ENCODE assay signal across 14 mouse cellular contexts in genomic region chr2:164679906-164680305, GRCm38 (mm10). TPM values are rescaled to one million over a fixed set of nuclear protein-coding genes. Genes with fewer than 3 reads are reported as not detected.
DNase-seq lines count a peak whose midpoint lies in the region; ATAC-seq and TF ChIP-seq lines count a peak whose summit lies in the region.
"Had no signal": no experiment of that assay in that cellular context is flagged by ENCODE, and none has a peak within 500 bp of the region (broad histone marks: within the 10 kb centered on the region; RNA-seq: fewer than 3 reads in every experiment).

No protein-coding gene starts in this region.

- no peak for TF ChIP-seq CTCF in thymus, adult 2 months (IDR thresholded peaks at IDR 0.05; ENCODE audit: borderline replicate concordance, control insufficient read depth, extremely low read depth, insufficient read depth, low read length, poor library complexity)

- intact Hi-C loops in left cerebral cortex, postnatal 25 days (cut with DNase I), result loop anchor here (2.0 kb wide), 1 partner anchor 47 kb away; no protein-coding TSS in a partner anchor

- H3K4me3 ChIP-seq in hindbrain, embryonic 10.5 days, result no peak overlapping the region
- H3K4me3 ChIP-seq in hindbrain, embryonic 14.5 days (replicated peaks; ENCODE audit: low read length), result no peak overlapping the region
- H3K4me3 ChIP-seq in embryonic facial prominence, embryonic 10.5 days, result no peak overlapping the region
- H3K4me3 ChIP-seq in thymus, adult 2 months (ENCODE audit: control insufficient read depth, insufficient read depth, low read length), result no peak overlapping the region
- no peak overlapping the region for H3K4me3 ChIP-seq in kidney, embryonic 14.5 days (ENCODE audit: low read length)

- 53% methylated on average over 3 of the region's 3 CpGs for WGBS in hindbrain, embryonic 10.5 days
- WGBS in hindbrain, embryonic 14.5 days, result 65% methylated on average over 3 of the region's 3 CpGs
- WGBS in embryonic facial prominence, embryonic 10.5 days, result 36% methylated on average over 3 of the region's 3 CpGs
- WGBS in thymus, adult 2 months, result 7% methylated on average over 3 of the region's 3 CpGs
- 28% methylated on average over 3 of the region's 3 CpGs for WGBS in kidney, embryonic 14.5 days

- H3K27me3 ChIP-seq in hindbrain, embryonic 10.5 days (ENCODE audit: insufficient read depth, poor library complexity, severe bottlenecking), result no peaks in the 10 kb centered on the region
- H3K27me3 ChIP-seq in hindbrain, embryonic 14.5 days (ENCODE audit: control insufficient read depth, insufficient read depth, low read length), result no peaks in the 10 kb centered on the region
- no peaks in the 10 kb centered on the region for H3K27me3 ChIP-seq in embryonic facial prominence, embryonic 10.5 days (replicated peaks; ENCODE audit: low read depth, poor library complexity, severe bottlenecking)
- H3K27me3 ChIP-seq in thymus, adult 2 months (ENCODE audit: control insufficient read depth, insufficient read depth, low read length), result no peaks in the 10 kb centered on the region
- H3K27me3 ChIP-seq in kidney, embryonic 14.5 days (ENCODE audit: control insufficient read depth, insufficient read depth, low read length), result no peaks in the 10 kb centered on the region
- H3K27me3 ChIP-seq: embryonic facial prominence, embryonic 13.5 days; liver, embryonic 13.5 days had no signal

- no peak overlapping the region for H3K27ac ChIP-seq in hindbrain, embryonic 10.5 days
- no peak overlapping the region for H3K27ac ChIP-seq in hindbrain, embryonic 14.5 days
- no peak overlapping the region for H3K27ac ChIP-seq in embryonic facial prominence, embryonic 10.5 days (replicated peaks)
- peak overlapping the region; percentile 39 for H3K27ac ChIP-seq in thymus, adult 2 months (ENCODE audit: control insufficient read depth, insufficient read depth, low read length)
- H3K27ac ChIP-seq in kidney, embryonic 14.5 days (ENCODE audit: low read depth, low read length), result no peak overlapping the region
- H3K27ac ChIP-seq: embryonic facial prominence, embryonic 13.5 days; layer of hippocampus, adult 2 months; liver, embryonic 13.5 days had no signal

- no peak overlapping the region for H3K4me2 ChIP-seq in hindbrain, embryonic 14.5 days (replicated peaks)
- no peak overlapping the region for H3K4me2 ChIP-seq in kidney, embryonic 14.5 days (replicated peaks; ENCODE audit: low read depth, low read length)

- peak; percentile 21 for DNase-seq in hindbrain, embryonic 10.5 days (ENCODE audit: low spot score)
- no peak for DNase-seq in hindbrain, embryonic 14.5 days (ENCODE audit: low spot score)
- DNase-seq in embryonic facial prominence, embryonic 10.5 days (ENCODE audit: low spot score), result peak; percentile 15
- DNase-seq in lung, postnatal 14 days, result peak; percentile 46
- peak; percentile 41 for DNase-seq in thymus, adult 2 months
- DNase-seq in left cerebral cortex, postnatal 25 days (ENCODE audit: low spot score in 2 of 2), result no peak
- DNase-seq in layer of hippocampus, postnatal 25 days (ENCODE audit: extremely low spot score in 1 of 2, low spot score in 1 of 2), result no peak
- DNase-seq: heart, postnatal 10 days; liver, embryonic 13.5 days; right cerebral cortex, postnatal 4 days had no signal

- peaks cover 12% of the 10 kb centered on the region for H3K4me1 ChIP-seq in hindbrain, embryonic 10.5 days (replicated peaks)
- H3K4me1 ChIP-seq in hindbrain, embryonic 14.5 days (replicated peaks; ENCODE audit: control insufficient read depth, insufficient read depth, low read length), result peaks cover 5% of the 10 kb centered on the region; the same call in 1 of the 2 replicates
- H3K4me1 ChIP-seq in embryonic facial prominence, embryonic 10.5 days, result peaks cover 14% of the 10 kb centered on the region
- peaks cover 9% of the 10 kb centered on the region for H3K4me1 ChIP-seq in thymus, adult 2 months (replicated peaks; ENCODE audit: control insufficient read depth, insufficient read depth, low read length)
- peaks cover 9% of the 10 kb centered on the region for H3K4me1 ChIP-seq in kidney, embryonic 14.5 days (ENCODE audit: control insufficient read depth, insufficient read depth, low read length)

- H3K9me3 ChIP-seq in hindbrain, embryonic 10.5 days, result no peaks in the 10 kb centered on the region
- no peaks in the 10 kb centered on the region for H3K9me3 ChIP-seq in hindbrain, embryonic 14.5 days (ENCODE audit: control insufficient read depth, low read length)
- H3K9me3 ChIP-seq in embryonic facial prominence, embryonic 10.5 days, result no peaks in the 10 kb centered on the region
- H3K9me3 ChIP-seq in kidney, embryonic 14.5 days (ENCODE audit: control insufficient read depth, low read length), result no peaks in the 10 kb centered on the region
- H3K9me3 ChIP-seq: embryonic facial prominence, embryonic 13.5 days; liver, embryonic 13.5 days had no signal

- ATAC-seq in hindbrain, embryonic 14.5 days (ENCODE audit: low FRiP score), result no peak
- no peak for ATAC-seq in kidney, embryonic 14.5 days (ENCODE audit: low FRiP score, low TSS enrichment)

- TF ChIP-seq POLR2A in thymus, adult 2 months (IDR thresholded peaks at IDR 0.05; ENCODE audit: control insufficient read depth, extremely low read depth, insufficient read depth, low read length, poor library complexity), result no peak

- no peak overlapping the region for H3K9ac ChIP-seq in hindbrain, embryonic 14.5 days
- H3K9ac ChIP-seq in kidney, embryonic 14.5 days (ENCODE audit: low read depth, low read length), result no peak overlapping the region
- H3K9ac ChIP-seq: liver, embryonic 13.5 days had no signal

- no peaks in the 10 kb centered on the region for H3K36me3 ChIP-seq in hindbrain, embryonic 10.5 days
- H3K36me3 ChIP-seq in hindbrain, embryonic 14.5 days (replicated peaks; ENCODE audit: control insufficient read depth, insufficient read depth), result no peaks in the 10 kb centered on the region
- no peaks in the 10 kb centered on the region for H3K36me3 ChIP-seq in embryonic facial prominence, embryonic 10.5 days (replicated peaks)
- H3K36me3 ChIP-seq in thymus, adult 2 months (ENCODE audit: control insufficient read depth, insufficient read depth, low read length), result no peaks in the 10 kb centered on the region
- no peaks in the 10 kb centered on the region for H3K36me3 ChIP-seq in kidney, embryonic 14.5 days (ENCODE audit: control insufficient read depth, insufficient read depth, low read length)
- H3K36me3 ChIP-seq: embryonic facial prominence, embryonic 13.5 days; liver, embryonic 13.5 days had no signal

RNA-seq across cellular contexts. Expression of gene Wfdc13, which starts 5.0 kb away (rescaled TPM):
- 0.15 TPM in 1 of 2 replicates, not detected in the other for polyA plus RNA-seq in hindbrain, embryonic 10.5 days (2016; fragmentation: Nextera tagmentation; extraction: Ambion mirVana)
- polyA plus RNA-seq in hindbrain, embryonic 14.5 days (2014; fragmentation: Nextera tagmentation; extraction: Ambion mirVana), result 0.26 TPM in 1 of 2 replicates, not detected in the other
- polyA plus RNA-seq in embryonic facial prominence, embryonic 10.5 days (2016; fragmentation: Nextera tagmentation; extraction: Ambion mirVana), result 0.14 TPM in 1 of 2 replicates, not detected in the other
- polyA plus RNA-seq in thymus, adult 2 months (2012; rRNA removed), result not detected in 2 replicates
- 0.54 and 0.93 TPM in 2 replicates for polyA plus RNA-seq in kidney, embryonic 14.5 days (2014; fragmentation: Nextera tagmentation; extraction: Ambion mirVana)
- not detected for total RNA-seq in left cerebral cortex, postnatal 25 days (2021)
- total RNA-seq in layer of hippocampus, postnatal 25 days (2021), result not detected
- total RNA-seq: heart, postnatal 10 days; layer of hippocampus, adult 2 months had no signal
- polyA plus RNA-seq: brain, embryonic 14.5 days; embryonic facial prominence, embryonic 13.5 days; liver, embryonic 13.5 days had no signal

RNA-seq across cellular contexts. Expression of gene Wfdc11, which starts 6.0 kb away (rescaled TPM):
- polyA plus RNA-seq in hindbrain, embryonic 10.5 days (2016; fragmentation: Nextera tagmentation; extraction: Ambion mirVana), result not detected in 2 replicates
- polyA plus RNA-seq in hindbrain, embryonic 14.5 days (2014; fragmentation: Nextera tagmentation; extraction: Ambion mirVana), result not detected in 2 replicates
- polyA plus RNA-seq in embryonic facial prominence, embryonic 10.5 days (2016; fragmentation: Nextera tagmentation; extraction: Ambion mirVana), result not detected in 2 replicates
- polyA plus RNA-seq in thymus, adult 2 months (2012; rRNA removed), result not detected in 2 replicates
- not detected in 2 replicates for polyA plus RNA-seq in kidney, embryonic 14.5 days (2014; fragmentation: Nextera tagmentation; extraction: Ambion mirVana)
- not detected for total RNA-seq in left cerebral cortex, postnatal 25 days (2021)
- not detected for total RNA-seq in layer of hippocampus, postnatal 25 days (2021)
- total RNA-seq: heart, postnatal 10 days; layer of hippocampus, adult 2 months had no signal
- polyA plus RNA-seq: brain, embryonic 14.5 days; embryonic facial prominence, embryonic 13.5 days; liver, embryonic 13.5 days had no signal

RNA-seq across cellular contexts. Expression of gene Spint4, which starts 18.4 kb away (rescaled TPM):
- polyA plus RNA-seq in hindbrain, embryonic 10.5 days (2016; fragmentation: Nextera tagmentation; extraction: Ambion mirVana), result not detected in 2 replicates
- polyA plus RNA-seq in hindbrain, embryonic 14.5 days (2014; fragmentation: Nextera tagmentation; extraction: Ambion mirVana), result not detected in 2 replicates
- not detected in 2 replicates for polyA plus RNA-seq in embryonic facial prominence, embryonic 10.5 days (2016; fragmentation: Nextera tagmentation; extraction: Ambion mirVana)
- polyA plus RNA-seq in thymus, adult 2 months (2012; rRNA removed), result not detected in 2 replicates
- 1.1 and 1.4 TPM in 2 replicates for polyA plus RNA-seq in kidney, embryonic 14.5 days (2014; fragmentation: Nextera tagmentation; extraction: Ambion mirVana)
- total RNA-seq in left cerebral cortex, postnatal 25 days (2021), result not detected
- not detected for total RNA-seq in layer of hippocampus, postnatal 25 days (2021)
- total RNA-seq: heart, postnatal 10 days; layer of hippocampus, adult 2 months had no signal
- polyA plus RNA-seq: brain, embryonic 14.5 days; embryonic facial prominence, embryonic 13.5 days; liver, embryonic 13.5 days had no signal

RNA-seq across cellular contexts. Expression of gene Wfdc9, which starts 23.5 kb away (rescaled TPM):
- not detected in 2 replicates for polyA plus RNA-seq in hindbrain, embryonic 10.5 days (2016; fragmentation: Nextera tagmentation; extraction: Ambion mirVana)
- polyA plus RNA-seq in hindbrain, embryonic 14.5 days (2014; fragmentation: Nextera tagmentation; extraction: Ambion mirVana), result not detected in 2 replicates
- not detected in 2 replicates for polyA plus RNA-seq in embryonic facial prominence, embryonic 10.5 days (2016; fragmentation: Nextera tagmentation; extraction: Ambion mirVana)
- polyA plus RNA-seq in thymus, adult 2 months (2012; rRNA removed), result not detected in 2 replicates
- not detected in 2 replicates for polyA plus RNA-seq in kidney, embryonic 14.5 days (2014; fragmentation: Nextera tagmentation; extraction: Ambion mirVana)
- not detected for total RNA-seq in left cerebral cortex, postnatal 25 days (2021)
- total RNA-seq in layer of hippocampus, postnatal 25 days (2021), result not detected
- total RNA-seq: heart, postnatal 10 days; layer of hippocampus, adult 2 months had no signal
- polyA plus RNA-seq: brain, embryonic 14.5 days; embryonic facial prominence, embryonic 13.5 days; liver, embryonic 13.5 days had no signal

RNA-seq across cellular contexts. Expression of gene Wfdc10, which starts 24.1 kb away (rescaled TPM):
- polyA plus RNA-seq in hindbrain, embryonic 10.5 days (2016; fragmentation: Nextera tagmentation; extraction: Ambion mirVana), result 0.51 TPM in 1 of 2 replicates, not detected in the other
- polyA plus RNA-seq in hindbrain, embryonic 14.5 days (2014; fragmentation: Nextera tagmentation; extraction: Ambion mirVana), result not detected in 2 replicates
- not detected in 2 replicates for polyA plus RNA-seq in embryonic facial prominence, embryonic 10.5 days (2016; fragmentation: Nextera tagmentation; extraction: Ambion mirVana)
- not detected in 2 replicates for polyA plus RNA-seq in thymus, adult 2 months (2012; rRNA removed)
- polyA plus RNA-seq in kidney, embryonic 14.5 days (2014; fragmentation: Nextera tagmentation; extraction: Ambion mirVana), result not detected in 2 replicates
- total RNA-seq in left cerebral cortex, postnatal 25 days (2021), result not detected
- not detected for total RNA-seq in layer of hippocampus, postnatal 25 days (2021)
- total RNA-seq: heart, postnatal 10 days; layer of hippocampus, adult 2 months had no signal
- polyA plus RNA-seq: brain, embryonic 14.5 days; embryonic facial prominence, embryonic 13.5 days; liver, embryonic 13.5 days had no signal

Comparison
In these comparisons a context has a peak if more than half of its experiments do, and no peak if none do; other contexts are left out.
1. DNase-seq: peak in hindbrain, embryonic 10.5 days (single experiment), embryonic facial prominence, embryonic 10.5 days (single experiment), lung, postnatal 14 days (single experiment) and thymus, adult 2 months (single experiment); none in hindbrain, embryonic 14.5 days (single experiment), left cerebral cortex, postnatal 25 days (0 of 2) and layer of hippocampus, postnatal 25 days (0 of 2).